Mouse (Mus musculus) heart, embryonic 10.5 days (tissue): ENCODE results near the gene Pitx2. TPM values are rescaled to one million over a fixed set of nuclear protein-coding genes. Genes with fewer than 3 reads are reported as not detected.
A peak's percentile ranks its signal among the peaks of the same experiment; 100 is the strongest.

Experiments used
- DNase-seq: peaks from one replicate; pipeline ENCODE4 v3.0.0-alpha.2; 2017; ENCODE audit warnings: low spot score
- H3K27ac ChIP-seq: fragments of 300-500 bp; sonication (generic); 2 replicates; pipeline ENCODE4 v1.5.1; 2016; ENCODE audit warnings: mild to moderate bottlenecking
- H3K27me3 ChIP-seq: fragments of 300-500 bp; sonication (generic); 2 replicates; pipeline ENCODE4 v1.6.1; 2016; ENCODE audit warnings: mild to moderate bottlenecking; ENCODE audit not compliant: poor library complexity, insufficient read depth, severe bottlenecking
- H3K36me3 ChIP-seq: fragments of 300-500 bp; sonication (generic); 2 replicates; pipeline ENCODE4 v1.6.1; 2016; ENCODE audit warnings: mild to moderate bottlenecking, moderate library complexity
- H3K4me1 ChIP-seq: fragments of 300-500 bp; sonication (generic); 2 replicates; pipeline ENCODE4 v1.6.1; 2016; ENCODE audit warnings: mild to moderate bottlenecking
- H3K4me3 ChIP-seq: fragments of 300-500 bp; sonication (generic); 2 replicates; pipeline ENCODE4 v1.5.1; 2016; ENCODE audit warnings: mild to moderate bottlenecking, moderate library complexity
- H3K9me3 ChIP-seq: fragments of 300-500 bp; sonication (generic); 2 replicates; pipeline ENCODE4 v1.6.1; 2016; ENCODE audit warnings: mild to moderate bottlenecking, moderate library complexity
- WGBS: fragments of 180-500 bp; shearing (Covaris S2); methylation state at CpG from one replicate; pipeline ENCODE4 v1.1.7; 2016; 5-methylcytosine and 5-hydroxymethylcytosine counted together
- polyA plus RNA-seq: library from polyadenylated mRNA; unstranded; fragments of >200 nt; fragmentation: Nextera tagmentation; extraction: Ambion mirVana; gene quantifications from 2 replicates; pipeline ENCODE4 v1.2.1, GENCODE M21; 2016

The Pitx2 gene
- 35.1 and 60.0 TPM in 2 replicates for polyA plus RNA-seq

- no peaks in the 10 kb centered on the region for H3K36me3 ChIP-seq
- 0 out of 2 replicates have a peak within 1 kb of the TSS, but pooled peaks have one; percentile 59 for H3K27ac ChIP-seq
These were observed at the start of gene Pitx2 for GRCm38 (mm10) chr3:129199609-129200500. Gene Pitx2 (plus strand): TSS chr3:129199878.

GRCm38 (mm10) chr3:129150001-129150400 is 49.7 kb upstream of the Pitx2 start:
- 83% methylated on average over 2 of the region's 2 CpGs for WGBS
- Histone ChIP-seq H3K4me1 (peaks cover 4% of the 10 kb centered on the region; the same call in 1 of the 2 replicates), H3K27ac (no peak overlapping the region), H3K4me3 (no peak overlapping the region), H3K9me3 (no peaks in the 10 kb centered on the region), H3K27me3 (no peaks in the 10 kb centered on the region), H3K36me3 (no peaks in the 10 kb centered on the region)
- no peak for DNase-seq

More at GRCm38 (mm10) chr3:129199609-129200500, at the start of gene Pitx2:
- Histone ChIP-seq H3K9me3 (no peaks in the 10 kb centered on the region), H3K4me1 (peaks cover 43% of the 10 kb centered on the region), H3K4me3 (peak within 1 kb of the TSS; percentile 66), H3K27me3 (peaks cover 95% of the 10 kb centered on the region)
- WGBS, result under 1% methylated on average over 60 of the region's 60 CpGs
- peak; percentile 84 for DNase-seq

GRCm38 (mm10) chr3:129151096-129151685 is 48.5 kb upstream of the Pitx2 start:
- DNase-seq, result no peak
- no peaks in the 10 kb centered on the region for H3K9me3 ChIP-seq
- no peak overlapping the region for H3K4me3 ChIP-seq
- H3K36me3 ChIP-seq, result no peaks in the 10 kb centered on the region
- peaks cover 4% of the 10 kb centered on the region; the same call in 1 of the 2 replicates for H3K4me1 ChIP-seq
- H3K27ac ChIP-seq, result no peak overlapping the region
- no peaks in the 10 kb centered on the region for H3K27me3 ChIP-seq
- 39% methylated on average over 8 of the region's 8 CpGs for WGBS

- Histone ChIP-seq H3K27ac (no peak overlapping the region), H3K4me1 (no peaks in the 10 kb centered on the region), H3K36me3 (no peaks in the 10 kb centered on the region), H3K27me3 (no peaks in the 10 kb centered on the region), H3K4me3 (no peak overlapping the region), H3K9me3 (no peaks in the 10 kb centered on the region)
- WGBS, result 51% methylated on average over 9 of the region's 9 CpGs
- DNase-seq, result no peak
These were observed 40.8 kb upstream of the Pitx2 start for GRCm38 (mm10) chr3:129158812-129159370.

GRCm38 (mm10) chr3:129161333-129162035 is 38.2 kb upstream of the Pitx2 start:
- no peak overlapping the region for H3K27ac ChIP-seq
- H3K4me3 ChIP-seq, result no peak overlapping the region
- H3K27me3 ChIP-seq, result no peaks in the 10 kb centered on the region
- no peaks in the 10 kb centered on the region for H3K4me1 ChIP-seq
- WGBS, result 79% methylated on average over 11 of the region's 11 CpGs
- H3K36me3 ChIP-seq, result no peaks in the 10 kb centered on the region
- H3K9me3 ChIP-seq, result no peaks in the 10 kb centered on the region
- DNase-seq, result no peak

GRCm38 (mm10) chr3:129164246-129164645 is 35.4 kb upstream of the Pitx2 start:
- Histone ChIP-seq H3K9me3 (no peaks in the 10 kb centered on the region), H3K4me1 (no peaks in the 10 kb centered on the region), H3K27me3 (no peaks in the 10 kb centered on the region), H3K4me3 (no peak overlapping the region), H3K36me3 (no peaks in the 10 kb centered on the region), H3K27ac (no peak overlapping the region)
- whole genome bisulfite sequencing, result 84% methylated on average over 1 of the region's 1 CpGs
- DNase-seq, result no peak

GRCm38 (mm10) chr3:129165715-129166114 is 34.0 kb upstream of the Pitx2 start:
- Histone ChIP-seq H3K4me3 (no peak overlapping the region), H3K27ac (no peak overlapping the region), H3K27me3 (no peaks in the 10 kb centered on the region), H3K4me1 (no peaks in the 10 kb centered on the region), H3K9me3 (no peaks in the 10 kb centered on the region), H3K36me3 (no peaks in the 10 kb centered on the region)
- WGBS, result 79% methylated on average over 8 of the region's 8 CpGs
- DNase-seq, result no peak

- Histone ChIP-seq H3K4me1 (no peaks in the 10 kb centered on the region), H3K36me3 (no peaks in the 10 kb centered on the region), H3K27me3 (no peaks in the 10 kb centered on the region), H3K9me3 (no peaks in the 10 kb centered on the region), H3K4me3 (no peak overlapping the region), H3K27ac (no peak overlapping the region)
- no peak for DNase-seq
- WGBS, result 9% methylated on average over 6 of the region's 6 CpGs
These were observed 33.0 kb upstream of the Pitx2 start for GRCm38 (mm10) chr3:129166684-129167083.

- no peak overlapping the region for H3K4me3 ChIP-seq
- no peak for DNase-seq
- no peaks in the 10 kb centered on the region for H3K4me1 ChIP-seq
- no peak overlapping the region for H3K27ac ChIP-seq
- no peaks in the 10 kb centered on the region for H3K27me3 ChIP-seq
- no peaks in the 10 kb centered on the region for H3K36me3 ChIP-seq
- 81% methylated on average over 7 of the region's 7 CpGs for WGBS
- no peaks in the 10 kb centered on the region for H3K9me3 ChIP-seq
These were observed 29.3 kb upstream of the Pitx2 start for GRCm38 (mm10) chr3:129170416-129170815.

GRCm38 (mm10) chr3:129171789-129172188 is 27.9 kb upstream of the Pitx2 start:
- no peaks in the 10 kb centered on the region for H3K9me3 ChIP-seq
- no peaks in the 10 kb centered on the region for H3K27me3 ChIP-seq
- no peak overlapping the region for H3K27ac ChIP-seq
- WGBS, result 89% methylated on average over 4 of the region's 4 CpGs
- no peaks in the 10 kb centered on the region for H3K4me1 ChIP-seq
- DNase-seq, result no peak
- no peaks in the 10 kb centered on the region for H3K36me3 ChIP-seq
- H3K4me3 ChIP-seq, result no peak overlapping the region

- no peaks in the 10 kb centered on the region for H3K36me3 ChIP-seq
- WGBS, result 5% methylated on average over 12 of the region's 12 CpGs
- peak; percentile 64 for DNase-seq
- no peaks in the 10 kb centered on the region for H3K9me3 ChIP-seq
- no peak overlapping the region for H3K27ac ChIP-seq
- no peak overlapping the region for H3K4me3 ChIP-seq
- H3K4me1 ChIP-seq, result peaks cover 15% of the 10 kb centered on the region
- peaks cover 79% of the 10 kb centered on the region for H3K27me3 ChIP-seq
These were observed 5.2 kb upstream of the Pitx2 start for GRCm38 (mm10) chr3:129194436-129194835.

- Histone ChIP-seq H3K36me3 (no peaks in the 10 kb centered on the region), H3K4me1 (peaks cover 21% of the 10 kb centered on the region), H3K27me3 (peaks cover 85% of the 10 kb centered on the region), H3K27ac (no peak overlapping the region), H3K4me3 (0 out of 2 replicates have a peak overlapping the region, but pooled peaks have one; percentile 22), H3K9me3 (no peaks in the 10 kb centered on the region)
- WGBS, result 2% methylated on average over 16 of the region's 16 CpGs
- DNase-seq, result peak; percentile 66
These were observed 4.6 kb upstream of the Pitx2 start for GRCm38 (mm10) chr3:129195036-129195435.
